Mouse (Mus musculus) liver, embryonic 11.5 days (tissue): ENCODE data around the gene Cela2a. TPM values are rescaled to one million over a fixed set of nuclear protein-coding genes. Genes with fewer than 3 reads are reported as not detected.

Experiments
- ATAC-seq: fragments of 200-750 bp; cut with Nextera tagmentation; replicated peaks from 2 replicates; pipeline ENCODE4 v1.8.0; 2017; ENCODE audit warnings: moderate number of reproducible peaks, mild to moderate bottlenecking, moderate TSS enrichment, moderate library complexity; ENCODE audit not compliant: low FRiP score
- DNase-seq: peaks from one replicate; pipeline ENCODE4 v3.0.0-alpha.2; 2017; ENCODE audit warnings: low spot score
- H3K27ac ChIP-seq: fragments of 300-500 bp; sonication (generic); 2 replicates; pipeline ENCODE4 v1.5.1; 2014; ENCODE audit warnings: mild to moderate bottlenecking, low read depth, low read length, control low read depth
- H3K27me3 ChIP-seq: fragments of 300-500 bp; sonication (generic); replicated peaks from 2 replicates; pipeline ENCODE4 v1.6.1; 2014; ENCODE audit warnings: low read length, mixed read lengths; ENCODE audit not compliant: control insufficient read depth, insufficient read depth
- H3K36me3 ChIP-seq: fragments of 300-500 bp; sonication (generic); 2 replicates; pipeline ENCODE4 v1.6.1; 2014; ENCODE audit warnings: mild to moderate bottlenecking, low read length, moderate library complexity, mixed read lengths; ENCODE audit not compliant: control insufficient read depth, insufficient read depth
- H3K4me1 ChIP-seq: fragments of 300-500 bp; sonication (generic); replicated peaks from 2 replicates; pipeline ENCODE4 v1.6.1; 2014; ENCODE audit warnings: low read length, mixed read lengths; ENCODE audit not compliant: control insufficient read depth, insufficient read depth
- H3K4me2 ChIP-seq: fragments of 300-500 bp; sonication (generic); 2 replicates; pipeline ENCODE4 v1.6.1; 2014; ENCODE audit warnings: mild to moderate bottlenecking, control low read depth, moderate library complexity
- H3K4me3 ChIP-seq: fragments of 300-500 bp; sonication (generic); 2 replicates; pipeline ENCODE4 v1.5.1; 2014; ENCODE audit warnings: low read depth, low read length, control low read depth
- H3K9ac ChIP-seq: fragments of 300-500 bp; sonication (generic); 2 replicates; pipeline ENCODE4 v1.6.1; 2014; ENCODE audit warnings: low read depth, low read length, control low read depth
- H3K9me3 ChIP-seq: fragments of 300-500 bp; sonication (generic); 2 replicates; pipeline ENCODE4 v1.6.1; 2016; ENCODE audit warnings: low read length, inconsistent platforms, mixed read lengths; ENCODE audit not compliant: control insufficient read depth
- WGBS: fragments of 180-500 bp; shearing (Covaris S2); extraction: QIAGEN DNeasy Blood & Tissue Kit; methylation state at CpG from one replicate; pipeline ENCODE4 v1.1.7; 2014; 5-methylcytosine and 5-hydroxymethylcytosine counted together
- polyA plus RNA-seq: library from polyadenylated mRNA; unstranded; fragments of >200 nt; fragmentation: Nextera tagmentation; extraction: Ambion mirVana; gene quantifications from 2 replicates; pipeline ENCODE4 v1.2.1, GENCODE M21; 2014

Cela2a gene
- polyA plus RNA-seq, 1 experiment from 2014 or later, result not detected

GRCm38 (mm10) chr4:141819316-141819715 is 6.6 kb downstream of the Cela2a start:
- Histone ChIP-seq H3K4me1 (no peaks in the 10 kb centered on the region), H3K36me3 (no peaks in the 10 kb centered on the region), H3K4me3 (no peak overlapping the region), H3K9me3 (no peaks in the 10 kb centered on the region), H3K9ac (no peak overlapping the region), H3K27me3 (no peaks in the 10 kb centered on the region), H3K4me2 (no peak overlapping the region), H3K27ac (no peak overlapping the region)
- DNase-seq (no peak), ATAC-seq (no peak)
- WGBS, result 86% methylated on average over 7 of the region's 7 CpGs

GRCm38 (mm10) chr4:141818861-141819260 is 7.1 kb downstream of the Cela2a start:
- Histone ChIP-seq H3K36me3 (no peaks in the 10 kb centered on the region), H3K9me3 (no peaks in the 10 kb centered on the region), H3K4me1 (no peaks in the 10 kb centered on the region), H3K27ac (no peak overlapping the region), H3K4me2 (no peak overlapping the region), H3K27me3 (no peaks in the 10 kb centered on the region), H3K9ac (no peak overlapping the region), H3K4me3 (no peak overlapping the region)
- ATAC-seq (no peak), DNase-seq (no peak)
- 83% methylated on average over 13 of the region's 13 CpGs for WGBS

GRCm38 (mm10) chr4:141817706-141818105 is 8.3 kb downstream of the Cela2a start:
- no peaks in the 10 kb centered on the region for H3K27me3 ChIP-seq
- H3K27ac ChIP-seq, result no peak overlapping the region
- ATAC-seq (no peak), DNase-seq (no peak)
- no peak overlapping the region for H3K9ac ChIP-seq
- no peak overlapping the region for H3K4me2 ChIP-seq
- H3K36me3 ChIP-seq, result no peaks in the 10 kb centered on the region
- no peaks in the 10 kb centered on the region for H3K9me3 ChIP-seq
- no peaks in the 10 kb centered on the region for H3K4me1 ChIP-seq
- H3K4me3 ChIP-seq, result no peak overlapping the region
- 80% methylated on average over 10 of the region's 10 CpGs for WGBS

GRCm38 (mm10) chr4:141816776-141817655 is 8.9 kb downstream of the Cela2a start:
- no peaks in the 10 kb centered on the region for H3K4me1 ChIP-seq
- H3K9ac ChIP-seq, result no peak overlapping the region
- H3K4me3 ChIP-seq, result no peak overlapping the region
- WGBS, result 69% methylated on average over 14 of the region's 14 CpGs
- no peak for ATAC-seq
- H3K27ac ChIP-seq, result no peak overlapping the region
- no peak overlapping the region for H3K4me2 ChIP-seq
- no peak for DNase-seq
- H3K9me3 ChIP-seq, result no peaks in the 10 kb centered on the region
- peaks cover 1% of the 10 kb centered on the region for H3K36me3 ChIP-seq
- no peaks in the 10 kb centered on the region for H3K27me3 ChIP-seq

GRCm38 (mm10) chr4:141816267-141816666 is 9.7 kb downstream of the Cela2a start:
- no peaks in the 10 kb centered on the region for H3K9me3 ChIP-seq
- H3K4me1 ChIP-seq, result no peaks in the 10 kb centered on the region
- H3K4me2 ChIP-seq, result no peak overlapping the region
- no peak overlapping the region for H3K4me3 ChIP-seq
- no peak overlapping the region for H3K27ac ChIP-seq
- no peaks in the 10 kb centered on the region for H3K27me3 ChIP-seq
- 88% methylated on average over 7 of the region's 7 CpGs for WGBS
- H3K9ac ChIP-seq, result no peak overlapping the region
- DNase-seq, result no peak
- no peak for ATAC-seq
- H3K36me3 ChIP-seq, result peaks cover 4% of the 10 kb centered on the region

GRCm38 (mm10) chr4:141811375-141811774 is 14.6 kb downstream of the Cela2a start:
- WGBS, result 95% methylated on average over 7 of the region's 7 CpGs
- peaks cover 19% of the 10 kb centered on the region for H3K36me3 ChIP-seq
- DNase-seq, result no peak
- no peaks in the 10 kb centered on the region for H3K9me3 ChIP-seq
- H3K4me1 ChIP-seq, result no peaks in the 10 kb centered on the region
- no peak overlapping the region for H3K9ac ChIP-seq
- no peak for ATAC-seq
- no peak overlapping the region for H3K4me2 ChIP-seq
- H3K27ac ChIP-seq, result no peak overlapping the region
- no peaks in the 10 kb centered on the region for H3K27me3 ChIP-seq
- no peak overlapping the region for H3K4me3 ChIP-seq

- 77% methylated on average over 2 of the region's 2 CpGs for WGBS
- no peak overlapping the region for H3K9ac ChIP-seq
- H3K27ac ChIP-seq, result no peak overlapping the region
- no peak overlapping the region for H3K4me3 ChIP-seq
- no peak for ATAC-seq
- H3K4me2 ChIP-seq, result no peak overlapping the region
- no peak for DNase-seq
- no peaks in the 10 kb centered on the region for H3K4me1 ChIP-seq
- peaks cover 23% of the 10 kb centered on the region for H3K36me3 ChIP-seq
- no peaks in the 10 kb centered on the region for H3K27me3 ChIP-seq
- H3K9me3 ChIP-seq, result no peaks in the 10 kb centered on the region
These were observed 15.0 kb downstream of the Cela2a start for GRCm38 (mm10) chr4:141810975-141811374.

- Histone ChIP-seq H3K27me3 (no peaks in the 10 kb centered on the region), H3K36me3 (peaks cover 31% of the 10 kb centered on the region), H3K9ac (no peak overlapping the region), H3K4me3 (no peak overlapping the region), H3K4me2 (no peak overlapping the region), H3K9me3 (no peaks in the 10 kb centered on the region), H3K4me1 (no peaks in the 10 kb centered on the region), H3K27ac (no peak overlapping the region)
- peak; percentile 54; the same call in 1 of the 2 replicates for ATAC-seq
- DNase-seq, result no peak
- 77% methylated on average over 8 of the region's 8 CpGs for whole genome bisulfite sequencing
These were observed 16.0 kb downstream of the Cela2a start for GRCm38 (mm10) chr4:141809850-141810464.

GRCm38 (mm10) chr4:141805886-141806285 is 20.1 kb downstream of the Cela2a start:
- 77% methylated on average over 8 of the region's 8 CpGs for WGBS
- Histone ChIP-seq H3K9me3 (no peaks in the 10 kb centered on the region), H3K27ac (no peak overlapping the region), H3K4me2 (no peak overlapping the region), H3K4me1 (no peaks in the 10 kb centered on the region), H3K27me3 (no peaks in the 10 kb centered on the region), H3K9ac (no peak overlapping the region), H3K4me3 (no peak overlapping the region), H3K36me3 (peaks cover 33% of the 10 kb centered on the region)
- no peak for DNase-seq
- no peak for ATAC-seq
